Mouse (Mus musculus): ENCODE data around the gene Sik1. TPM values are rescaled to one million over a fixed set of nuclear protein-coding genes. Genes with fewer than 3 reads are reported as not detected.

Gene Sik1
- total RNA-seq, 2 experiments from 2014 or later: 16.1 to 16.7 TPM

- no peak for DNase-seq (ENCODE audit: low spot score in 2 of 2)
Observed at GRCm38 (mm10) chr17:31876775-31877174, 21.2 kb upstream of the Sik1 start.

GRCm38 (mm10) chr17:31875326-31875930 lies 19.8 kb upstream of the Sik1 start:
- DNase-seq (ENCODE audit: low spot score in 2 of 2): no peak

GRCm38 (mm10) chr17:31874691-31875090 lies 19.1 kb upstream of the Sik1 start:
- DNase-seq (ENCODE audit: low spot score in 2 of 2): no peak

- no peak for DNase-seq (ENCODE audit: low spot score in 2 of 2)
Observed at GRCm38 (mm10) chr17:31873973-31874372, 18.4 kb upstream of the Sik1 start.

- no peak for DNase-seq (ENCODE audit: low spot score in 2 of 2)
Observed at GRCm38 (mm10) chr17:31873185-31873870, 17.7 kb upstream of the Sik1 start.

- no peak for DNase-seq (ENCODE audit: low spot score in 2 of 2)
Observed at GRCm38 (mm10) chr17:31872826-31873165, 17.2 kb upstream of the Sik1 start.

GRCm38 (mm10) chr17:31871968-31872825 lies 16.6 kb upstream of the Sik1 start:
- no peak for DNase-seq (ENCODE audit: low spot score in 2 of 2)

- DNase-seq (ENCODE audit: low spot score in 2 of 2): no peak
Observed at GRCm38 (mm10) chr17:31870931-31871421, 15.4 kb upstream of the Sik1 start.

- DNase-seq (ENCODE audit: low spot score in 2 of 2): no peak
Observed at GRCm38 (mm10) chr17:31870446-31870845, 14.8 kb upstream of the Sik1 start.

- no peak for DNase-seq (ENCODE audit: low spot score in 2 of 2)
Observed at GRCm38 (mm10) chr17:31868076-31868475, 12.5 kb upstream of the Sik1 start.

GRCm38 (mm10) chr17:31867061-31867460 lies 11.5 kb upstream of the Sik1 start:
- DNase-seq (ENCODE audit: low spot score in 2 of 2): no peak

- DNase-seq (ENCODE audit: low spot score in 2 of 2): no peak
Observed at GRCm38 (mm10) chr17:31865636-31866035, 10.0 kb upstream of the Sik1 start.

- DNase-seq (ENCODE audit: low spot score in 2 of 2): no peak
Observed at GRCm38 (mm10) chr17:31864666-31865450, 9.3 kb upstream of the Sik1 start.

GRCm38 (mm10) chr17:31863151-31863815 lies 7.7 kb upstream of the Sik1 start:
- DNase-seq (ENCODE audit: low spot score in 2 of 2): no peak

- no peak for DNase-seq (ENCODE audit: low spot score in 2 of 2)
Observed at GRCm38 (mm10) chr17:31862136-31862535, 6.5 kb upstream of the Sik1 start.

GRCm38 (mm10) chr17:31861661-31862060 lies 6.1 kb upstream of the Sik1 start:
- no peak for DNase-seq (ENCODE audit: low spot score in 2 of 2)

GRCm38 (mm10) chr17:31860856-31861255 lies 5.3 kb upstream of the Sik1 start:
- no peak for DNase-seq (ENCODE audit: low spot score in 2 of 2)

- no peak for DNase-seq (ENCODE audit: low spot score in 2 of 2)
Observed at GRCm38 (mm10) chr17:31859367-31859766, 3.8 kb upstream of the Sik1 start.

- DNase-seq (ENCODE audit: low spot score in 2 of 2): no peak
Observed at GRCm38 (mm10) chr17:31858786-31859185, 3.2 kb upstream of the Sik1 start.

GRCm38 (mm10) chr17:31857903-31858426 lies 2.4 kb upstream of the Sik1 start:
- DNase-seq (ENCODE audit: low spot score in 2 of 2): no peak

Data from layer of hippocampus, postnatal 14 days (tissue).